Mouse (Mus musculus) liver, adult 2 months (tissue): ENCODE measurements around the gene Cacng7. TPM values are rescaled to one million over a fixed set of nuclear protein-coding genes. Genes with fewer than 3 reads are reported as not detected.

Source experiments
- DNase-seq: peaks from one replicate; pipeline ENCODE4 v3.0.0-alpha.2; 2011; ENCODE audit warnings: low read depth, low spot score; ENCODE audit errors: extremely low read depth
- H3K27ac ChIP-seq: fragments of 200-500 bp; replicated peaks from 2 replicates; pipeline ENCODE4 v1.5.1; 2012; ENCODE audit warnings: low read depth, mild to moderate bottlenecking, control low read depth, inconsistent platforms, low read length; ENCODE audit not compliant: insufficient read depth
- H3K27me3 ChIP-seq: fragments of 200-500 bp; 2 replicates; pipeline ENCODE4 v1.6.1; 2012; ENCODE audit warnings: mild to moderate bottlenecking, moderate library complexity, low read length, inconsistent platforms; ENCODE audit not compliant: control insufficient read depth, insufficient read depth
- H3K36me3 ChIP-seq: fragments of 200-500 bp; 2 replicates; pipeline ENCODE4 v1.6.1; 2012; ENCODE audit warnings: low read length, inconsistent platforms; ENCODE audit not compliant: control insufficient read depth, insufficient read depth
- H3K4me1 ChIP-seq: fragments of 200-500 bp; 2 replicates; pipeline ENCODE4 v1.6.1; 2011; ENCODE audit warnings: low read length; ENCODE audit not compliant: control insufficient read depth, insufficient read depth
- H3K4me3 ChIP-seq: fragments of 200-500 bp; 2 replicates; pipeline ENCODE4 v1.5.1; 2011; ENCODE audit warnings: low read depth, mild to moderate bottlenecking, control low read depth, low read length, moderate library complexity; ENCODE audit not compliant: insufficient read depth
- H3K79me2 ChIP-seq: fragments of 200-500 bp; 2 replicates; pipeline ENCODE4 v1.6.1; 2012; ENCODE audit warnings: inconsistent platforms, mild to moderate bottlenecking, low read length, moderate library complexity; ENCODE audit not compliant: control insufficient read depth, insufficient read depth
- H3K9ac ChIP-seq: fragments of 200-500 bp; 2 replicates; pipeline ENCODE4 v1.6.1; 2012; ENCODE audit warnings: low read depth, mild to moderate bottlenecking, control low read depth, inconsistent platforms, low read length
- CTCF ChIP-seq: fragments of 200-500 bp; IDR thresholded peaks from 2 replicates; pipeline ENCODE4 v1.5.1; 2011; ENCODE audit warnings: low read depth, low read length, control low read depth
- POLR2A ChIP-seq: fragments of 200-500 bp; IDR thresholded peaks from 2 replicates; pipeline ENCODE4 v1.6.1; 2011; ENCODE audit warnings: low read length, control low read depth; ENCODE audit not compliant: insufficient read depth; ENCODE audit errors: extremely low read depth
- WGBS: fragments of 180-500 bp; shearing (Covaris S2); methylation state at CpG from one replicate; pipeline ENCODE4 v1.1.7; 2018; 5-methylcytosine and 5-hydroxymethylcytosine counted together
- polyA plus RNA-seq: library from polyadenylated mRNA; depleted of rRNA; stranded (reverse); fragments of >200 nt; gene quantifications from 2 replicates; pipeline ENCODE4 v1.2.3, GENCODE M21; 2012
- total RNA-seq: library from RNA; depleted of rRNA; stranded (reverse); fragments of >200 nt; gene quantifications from 2 replicates; pipeline ENCODE4 v1.2.3, GENCODE M21; 2014

Cacng7 gene
- total and polyA plus RNA-seq, 2 experiments, result 0.29 to 0.37 TPM

DNA sequence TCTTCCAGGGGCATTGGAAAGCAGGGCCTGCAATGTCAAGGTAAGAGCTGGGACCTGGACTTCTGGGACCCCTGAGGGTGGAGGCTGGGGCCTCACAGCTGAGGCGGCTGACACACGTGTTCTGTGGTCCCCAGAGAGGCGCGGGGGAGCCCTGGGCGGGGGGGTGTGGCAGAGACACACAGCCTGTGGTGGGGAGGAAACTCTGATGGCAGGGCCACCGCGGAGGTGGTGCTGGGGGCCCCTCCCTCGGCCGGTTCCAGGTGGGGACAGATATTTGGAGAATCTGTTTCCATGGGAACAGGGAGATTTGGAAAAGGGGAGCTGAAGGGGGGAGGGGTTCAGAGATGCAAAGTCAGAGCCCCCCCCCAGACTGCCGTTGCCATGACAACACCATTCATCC, 28.5 kb upstream of the Cacng7 start:
- TF ChIP-seq POLR2A, result no peak
- TF ChIP-seq CTCF, result no peak
- DNase-seq, result no peak
- Histone ChIP-seq H3K4me3 (no peak overlapping the region), H3K9ac (no peak overlapping the region), H3K36me3 (no peaks in the 10 kb centered on the region), H3K4me1 (peaks cover 14% of the 10 kb centered on the region), H3K27ac (no peak overlapping the region), H3K27me3 (peaks cover 10% of the 10 kb centered on the region), H3K79me2 (no peaks in the 10 kb centered on the region)
- 21% methylated on average over 10 of the region's 10 CpGs for WGBS

GRCm38 (mm10) chr7:3306400-3306799, 26.4 kb upstream of the Cacng7 start:
- no peak overlapping the region for H3K9ac ChIP-seq
- peaks cover 14% of the 10 kb centered on the region for H3K4me1 ChIP-seq
- peaks cover 10% of the 10 kb centered on the region for H3K27me3 ChIP-seq
- H3K4me3 ChIP-seq, result no peak overlapping the region
- H3K79me2 ChIP-seq, result no peaks in the 10 kb centered on the region
- TF ChIP-seq POLR2A (no peak), CTCF (no peak)
- DNase-seq, result no peak
- 77% methylated on average over 3 of the region's 3 CpGs for WGBS
- no peaks in the 10 kb centered on the region for H3K36me3 ChIP-seq
- H3K27ac ChIP-seq, result no peak overlapping the region

GRCm38 (mm10) chr7:3308646-3309045, 24.1 kb upstream of the Cacng7 start:
- no peak for DNase-seq
- Histone ChIP-seq H3K36me3 (no peaks in the 10 kb centered on the region), H3K79me2 (no peaks in the 10 kb centered on the region), H3K27me3 (peaks cover 7% of the 10 kb centered on the region), H3K4me3 (no peak overlapping the region), H3K27ac (no peak overlapping the region), H3K4me1 (peaks cover under 1% of the 10 kb centered on the region), H3K9ac (no peak overlapping the region)
- TF ChIP-seq POLR2A, result no peak
- TF ChIP-seq CTCF, result no peak
- 72% methylated on average over 4 of the region's 4 CpGs for WGBS

- 95% methylated on average over 7 of the region's 7 CpGs for WGBS
- TF ChIP-seq CTCF (no peak), POLR2A (no peak)
- Histone ChIP-seq H3K79me2 (no peaks in the 10 kb centered on the region), H3K4me3 (no peak overlapping the region), H3K27ac (no peak overlapping the region), H3K9ac (no peak overlapping the region), H3K4me1 (no peaks in the 10 kb centered on the region), H3K27me3 (no peaks in the 10 kb centered on the region), H3K36me3 (no peaks in the 10 kb centered on the region)
- no peak for DNase-seq
Observed at GRCm38 (mm10) chr7:3310233-3310632, 22.5 kb upstream of the Cacng7 start.

GRCm38 (mm10) chr7:3313571-3313970, 19.2 kb upstream of the Cacng7 start:
- no peak overlapping the region for H3K4me3 ChIP-seq
- no peaks in the 10 kb centered on the region for H3K79me2 ChIP-seq
- WGBS, result 85% methylated on average over 8 of the region's 8 CpGs
- no peak overlapping the region for H3K9ac ChIP-seq
- no peak for DNase-seq
- TF ChIP-seq POLR2A (no peak), CTCF (no peak)
- no peaks in the 10 kb centered on the region for H3K27me3 ChIP-seq
- no peaks in the 10 kb centered on the region for H3K4me1 ChIP-seq
- H3K36me3 ChIP-seq, result no peaks in the 10 kb centered on the region
- no peak overlapping the region for H3K27ac ChIP-seq

DNA sequence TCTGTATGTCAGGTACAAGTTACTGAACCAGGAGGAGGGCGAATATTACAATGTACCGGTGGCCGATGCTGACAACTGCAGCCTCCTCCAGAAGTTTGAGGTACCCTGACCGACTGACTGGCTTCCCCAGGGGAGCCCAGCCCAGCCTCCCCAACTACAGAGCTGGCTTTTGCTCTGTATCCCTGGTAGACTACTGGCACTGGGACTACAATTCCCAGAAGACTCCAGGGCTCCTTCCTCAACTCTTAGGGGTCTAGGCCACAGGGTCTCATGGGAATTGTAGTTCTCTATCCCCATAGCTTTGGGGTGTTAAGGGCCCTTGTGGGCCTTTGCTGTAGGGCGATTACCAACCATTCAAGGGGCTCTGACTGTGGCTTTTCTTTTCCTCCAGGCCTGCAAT, 18.6 kb upstream of the Cacng7 start:
- H3K9ac ChIP-seq, result no peak overlapping the region
- H3K27ac ChIP-seq, result no peak overlapping the region
- WGBS, result 73% methylated on average over 5 of the region's 5 CpGs
- no peaks in the 10 kb centered on the region for H3K36me3 ChIP-seq
- H3K4me3 ChIP-seq, result no peak overlapping the region
- DNase-seq, result no peak
- H3K79me2 ChIP-seq, result no peaks in the 10 kb centered on the region
- no peaks in the 10 kb centered on the region for H3K27me3 ChIP-seq
- TF ChIP-seq CTCF, result no peak
- TF ChIP-seq POLR2A, result no peak
- no peaks in the 10 kb centered on the region for H3K4me1 ChIP-seq
